In genomic region chr5:4486391-4487132, GRCm38 (mm10) we compare ENCODE assay signal across 13 mouse cellular contexts.
DNase-seq lines count a peak whose midpoint lies in the region; ATAC-seq and TF ChIP-seq lines count a peak whose summit lies in the region.
"Had no signal": no experiment of that assay in that cellular context is flagged by ENCODE, and none has a peak within 500 bp of the region (broad histone marks: within the 10 kb centered on the region; RNA-seq: fewer than 3 reads in every experiment).

No protein-coding gene starts in this region.

- H3K36me3 ChIP-seq in kidney, embryonic 16.5 days (ENCODE audit: insufficient read depth, low read length), result no peaks in the 10 kb centered on the region
- H3K36me3 ChIP-seq in hindbrain, embryonic 14.5 days (replicated peaks; ENCODE audit: control insufficient read depth, insufficient read depth), result no peaks in the 10 kb centered on the region
- H3K36me3 ChIP-seq in midbrain, embryonic 14.5 days (ENCODE audit: control insufficient read depth, insufficient read depth, low read length), result no peaks in the 10 kb centered on the region

- DNase-seq in kidney, postnatal 25 days, result no peak
- DNase-seq in hindbrain, embryonic 14.5 days (ENCODE audit: low spot score), result no peak
- DNase-seq in midbrain, embryonic 14.5 days, result no peak
- DNase-seq in urinary bladder, postnatal 36 days (ENCODE audit: low spot score in 2 of 2), result no peak
- no peak for DNase-seq in layer of hippocampus, adult 8-10 months (ENCODE audit: low spot score in 2 of 2)
- no peak for DNase-seq in liver
- DNase-seq: heart, postnatal 10 days; kidney, adult 9 months; thymus, adult 2 months had no signal

- H3K4me2 ChIP-seq in kidney, embryonic 16.5 days (replicated peaks; ENCODE audit: low read depth, low read length), result no peak overlapping the region
- H3K4me2 ChIP-seq in hindbrain, embryonic 14.5 days (replicated peaks), result no peak overlapping the region
- H3K4me2 ChIP-seq in midbrain, embryonic 14.5 days (ENCODE audit: low read length), result no peak overlapping the region

- 0 out of 2 replicates have a peak, but pooled peaks cover 5% of the 10 kb centered on the region for H3K9me3 ChIP-seq in kidney, embryonic 16.5 days (ENCODE audit: low read length)
- H3K9me3 ChIP-seq in hindbrain, embryonic 14.5 days (ENCODE audit: control insufficient read depth, low read length), result no peaks in the 10 kb centered on the region
- H3K9me3 ChIP-seq in midbrain, embryonic 14.5 days (ENCODE audit: control insufficient read depth, low read length), result no peaks in the 10 kb centered on the region

- no peaks in the 10 kb centered on the region for H3K27me3 ChIP-seq in kidney, embryonic 16.5 days (ENCODE audit: insufficient read depth, low read length)
- H3K27me3 ChIP-seq in hindbrain, embryonic 14.5 days (ENCODE audit: control insufficient read depth, insufficient read depth, low read length), result no peaks in the 10 kb centered on the region
- no peaks in the 10 kb centered on the region for H3K27me3 ChIP-seq in midbrain, embryonic 14.5 days (ENCODE audit: control insufficient read depth, insufficient read depth, low read length)
- H3K27me3 ChIP-seq: CH12.LX had no signal

- TF ChIP-seq CTCF in embryonic fibroblast, embryonic 13.5 days (IDR thresholded peaks at IDR 0.05; ENCODE audit: borderline replicate concordance, insufficient read depth, low read length), result no peak

- no peak overlapping the region for H3K27ac ChIP-seq in kidney, embryonic 16.5 days (ENCODE audit: low read length)
- peak overlapping the region; percentile 16; the same call in 1 of the 2 replicates for H3K27ac ChIP-seq in embryonic fibroblast, embryonic 13.5 days (ENCODE audit: insufficient read depth, low read length)
- peak overlapping the region; percentile 34 for H3K27ac ChIP-seq in hindbrain, embryonic 14.5 days
- peak overlapping the region; percentile 69 for H3K27ac ChIP-seq in midbrain, embryonic 14.5 days (replicated peaks; ENCODE audit: low read depth, low read length)
- H3K27ac ChIP-seq: macrophage had no signal

- no peak overlapping the region for H3K9ac ChIP-seq in kidney, embryonic 16.5 days (replicated peaks; ENCODE audit: low read length)
- no peak overlapping the region for H3K9ac ChIP-seq in hindbrain, embryonic 14.5 days
- H3K9ac ChIP-seq in midbrain, embryonic 14.5 days (replicated peaks; ENCODE audit: low read length), result no peak overlapping the region

- ATAC-seq in kidney, embryonic 16.5 days (ENCODE audit: low FRiP score, low TSS enrichment), result peak; percentile 49; the same call in 1 of the 2 replicates
- ATAC-seq in hindbrain, embryonic 14.5 days (ENCODE audit: low FRiP score), result peak; percentile 42
- peak; percentile 53 for ATAC-seq in midbrain, embryonic 14.5 days (ENCODE audit: low FRiP score, low TSS enrichment)

- no peak overlapping the region for H3K4me3 ChIP-seq in kidney, embryonic 16.5 days (ENCODE audit: low read length)
- no peak overlapping the region for H3K4me3 ChIP-seq in embryonic fibroblast, embryonic 13.5 days (ENCODE audit: insufficient read depth, low read length)
- H3K4me3 ChIP-seq in hindbrain, embryonic 14.5 days (replicated peaks; ENCODE audit: low read length), result no peak overlapping the region
- no peak overlapping the region for H3K4me3 ChIP-seq in midbrain, embryonic 14.5 days (replicated peaks; ENCODE audit: low read depth, low read length)

- WGBS in kidney, embryonic 16.5 days, result 85% methylated on average over 4 of the region's 4 CpGs
- WGBS in hindbrain, embryonic 14.5 days, result 77% methylated on average over 4 of the region's 4 CpGs
- WGBS in midbrain, embryonic 14.5 days, result 85% methylated on average over 4 of the region's 4 CpGs

- peaks cover 7% of the 10 kb centered on the region; the same call in 1 of the 2 replicates for H3K4me1 ChIP-seq in kidney, embryonic 16.5 days (ENCODE audit: insufficient read depth, low read length)
- H3K4me1 ChIP-seq in embryonic fibroblast, embryonic 13.5 days (ENCODE audit: control insufficient read depth, insufficient read depth, low read length), result peaks cover 19% of the 10 kb centered on the region
- H3K4me1 ChIP-seq in hindbrain, embryonic 14.5 days (replicated peaks; ENCODE audit: control insufficient read depth, insufficient read depth, low read length), result peaks cover 25% of the 10 kb centered on the region
- peaks cover 20% of the 10 kb centered on the region for H3K4me1 ChIP-seq in midbrain, embryonic 14.5 days (ENCODE audit: control insufficient read depth, insufficient read depth, low read length)

- TF ChIP-seq POLR2A in embryonic fibroblast, embryonic 13.5 days (IDR thresholded peaks at IDR 0.05; ENCODE audit: low read depth, low read length), result no peak
